Mouse (Mus musculus) cortical plate, adult 2 months (tissue): ENCODE results near the gene Elf2. TPM values are rescaled to one million over a fixed set of nuclear protein-coding genes. Genes with fewer than 3 reads are reported as not detected.
"Not testable (repeated sequence)": the region's sequence is repeated elsewhere in the genome, so short reads cannot be mapped to it uniquely, and the experiment has no call there.

Experiments
- H3K27ac ChIP-seq: fragments of 200-500 bp; 2 replicates; pipeline ENCODE4 v1.5.1; 2012; ENCODE audit warnings: low read length, control low read depth, inconsistent platforms; ENCODE audit not compliant: insufficient read depth
- H3K4me1 ChIP-seq: fragments of 200-500 bp; 2 replicates; pipeline ENCODE4 v1.6.1; 2011; ENCODE audit warnings: low read length; ENCODE audit not compliant: control insufficient read depth, insufficient read depth
- H3K4me3 ChIP-seq: fragments of 200-500 bp; 2 replicates; pipeline ENCODE4 v1.5.1; 2011; ENCODE audit warnings: mild to moderate bottlenecking, low read length, control low read depth; ENCODE audit not compliant: insufficient read depth
- CTCF ChIP-seq: fragments of 200-500 bp; IDR thresholded peaks from 2 replicates; pipeline ENCODE4 v1.5.1; 2011; ENCODE audit warnings: mild to moderate bottlenecking, control low read depth, low read length; ENCODE audit not compliant: insufficient read depth; ENCODE audit errors: extremely low read depth
- POLR2A ChIP-seq: fragments of 200-500 bp; IDR thresholded peaks from 2 replicates; pipeline ENCODE4 v1.6.1; 2011; ENCODE audit warnings: mild to moderate bottlenecking, low read length, control low read depth; ENCODE audit not compliant: insufficient read depth; ENCODE audit errors: extremely low read depth
- polyA plus RNA-seq: library from polyadenylated mRNA; depleted of rRNA; stranded (reverse); fragments of >200 nt; gene quantifications from 2 replicates; pipeline ENCODE4 v1.2.3, GENCODE M21; 2012

The Elf2 gene
- polyA plus RNA-seq, 1 experiment = 25.9 TPM

- Histone ChIP-seq H3K4me1 (no peaks in the 10 kb centered on the region), H3K27ac (no peak overlapping the region), H3K4me3 (no peak overlapping the region)
- no peak for TF ChIP-seq POLR2A
- TF ChIP-seq CTCF = no peak
Observed at GRCm38 (mm10) chr3:51322326-51322725, 18.1 kb downstream of the Elf2 start.

GRCm38 (mm10) chr3:51321141-51321540, 19.3 kb downstream of the Elf2 start:
- Histone ChIP-seq H3K27ac (no peak overlapping the region), H3K4me3 (no peak overlapping the region), H3K4me1 (no peaks in the 10 kb centered on the region)
- TF ChIP-seq CTCF (no peak), POLR2A (no peak)

- H3K4me3 ChIP-seq, H3K27ac ChIP-seq, H3K4me1 ChIP-seq: not testable (repeated sequence)
Observed at GRCm38 (mm10) chr3:51318053-51318452, 22.4 kb downstream of the Elf2 start.

DNA sequence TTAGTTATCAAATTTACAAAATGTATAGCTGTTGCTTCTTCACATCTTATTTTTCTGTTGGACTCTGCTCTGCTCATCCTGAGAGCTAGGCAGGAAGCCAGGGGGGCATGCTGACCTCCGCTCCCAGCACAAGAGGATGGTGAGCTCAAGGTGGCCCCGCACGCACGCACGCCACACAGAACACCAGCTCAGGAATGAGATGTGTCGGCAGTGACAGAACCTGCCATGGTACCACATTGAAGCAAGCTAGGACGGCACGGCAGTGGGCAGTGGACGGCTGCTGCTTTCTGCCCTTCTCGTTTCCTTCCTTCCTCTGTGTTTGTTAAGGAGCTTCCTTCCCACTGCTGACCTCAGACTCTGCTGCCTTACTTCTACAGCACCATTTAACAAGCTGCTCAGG, 23.6 kb downstream of the Elf2 start:
- Histone ChIP-seq H3K27ac (no peak overlapping the region), H3K4me1 (no peaks in the 10 kb centered on the region), H3K4me3 (no peak overlapping the region)
- TF ChIP-seq POLR2A (no peak), CTCF (no peak)

DNA sequence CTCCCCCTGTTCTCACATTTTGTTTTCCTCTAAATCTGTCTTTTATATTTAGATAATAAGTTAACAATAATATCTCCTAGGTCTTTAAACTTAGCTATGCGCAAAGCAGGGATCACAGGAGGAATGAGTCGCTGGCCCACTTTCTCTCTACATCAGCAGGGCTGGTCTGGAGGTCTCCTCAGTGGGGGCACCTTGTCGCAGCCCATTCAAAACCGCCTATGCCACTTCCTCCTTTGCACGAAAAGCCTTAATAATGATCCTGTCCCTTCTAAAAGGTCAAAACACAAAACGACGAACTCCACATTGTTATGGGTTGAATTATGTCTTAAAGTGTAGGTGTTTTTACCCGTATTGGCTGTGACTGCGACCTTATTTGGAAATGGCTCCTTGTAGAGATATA, 28.8 kb downstream of the Elf2 start:
- H3K27ac ChIP-seq = no peak overlapping the region
- H3K4me3 ChIP-seq = no peak overlapping the region
- TF ChIP-seq POLR2A (no peak), CTCF (no peak)
- H3K4me1 ChIP-seq = no peaks in the 10 kb centered on the region

GRCm38 (mm10) chr3:51310098-51310497, 30.4 kb downstream of the Elf2 start:
- TF ChIP-seq CTCF = no peak
- TF ChIP-seq POLR2A = no peak
- Histone ChIP-seq H3K4me3 (no peak overlapping the region), H3K4me1 (no peaks in the 10 kb centered on the region), H3K27ac (no peak overlapping the region)

DNA sequence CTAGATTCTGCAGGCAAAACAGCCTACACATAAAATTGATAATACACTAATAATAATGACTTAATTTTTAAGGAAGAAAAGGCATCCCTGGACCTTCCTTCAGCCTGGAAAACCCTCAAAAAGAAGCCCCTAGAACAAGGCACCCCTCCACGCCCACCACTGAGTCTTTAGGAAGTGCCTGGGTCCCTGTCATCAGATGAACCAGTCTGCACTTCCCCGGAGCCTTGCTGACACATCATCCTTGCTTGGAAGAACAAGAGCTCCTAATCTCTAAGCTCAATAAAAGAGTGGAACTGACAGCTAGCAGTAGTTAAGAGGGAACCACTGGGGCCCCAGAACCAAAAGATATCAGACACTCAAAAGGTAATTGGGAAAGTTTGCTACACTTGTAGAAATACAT, 33.8 kb downstream of the Elf2 start:
- Histone ChIP-seq H3K4me3 (no peak overlapping the region), H3K4me1 (no peaks in the 10 kb centered on the region)
- TF ChIP-seq POLR2A = no peak
- TF ChIP-seq CTCF = no peak

GRCm38 (mm10) chr3:51305961-51306360, 34.5 kb downstream of the Elf2 start:
- Histone ChIP-seq H3K4me3 (no peak overlapping the region), H3K27ac (no peak overlapping the region), H3K4me1 (no peaks in the 10 kb centered on the region)
- no peak for TF ChIP-seq POLR2A
- TF ChIP-seq CTCF = no peak

More for the DNA sequence above, 33.8 kb downstream of the Elf2 start:
- H3K27ac ChIP-seq = no peak overlapping the region

GRCm38 (mm10) chr3:51302971-51303476, 37.4 kb downstream of the Elf2 start:
- Histone ChIP-seq H3K27ac (no peak overlapping the region), H3K4me1 (no peaks in the 10 kb centered on the region), H3K4me3 (no peak overlapping the region)
- TF ChIP-seq POLR2A (no peak), CTCF (no peak)

DNA sequence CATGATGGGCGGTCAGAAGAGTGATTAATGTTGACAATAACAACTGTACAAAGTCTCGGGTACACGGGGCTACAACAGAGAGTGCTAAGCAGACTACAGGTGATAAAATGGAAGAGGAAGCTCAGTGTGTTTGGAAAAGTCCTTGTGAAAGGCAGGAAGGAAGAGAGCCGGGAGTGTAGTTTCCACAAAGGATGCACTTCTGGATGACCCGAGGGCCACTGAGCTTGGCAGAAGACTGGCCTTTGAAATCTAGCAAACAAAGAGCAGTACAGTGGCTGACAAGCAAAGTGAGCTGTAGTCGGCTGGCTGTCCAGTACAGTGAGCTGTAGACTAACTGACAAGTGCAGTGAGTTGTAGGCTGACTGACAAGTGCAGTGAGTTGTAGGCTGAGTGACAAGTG, 38.9 kb downstream of the Elf2 start:
- H3K4me3 ChIP-seq = no peak overlapping the region
- TF ChIP-seq CTCF = no peak
- TF ChIP-seq POLR2A = no peak
- H3K27ac ChIP-seq = no peak overlapping the region
- H3K4me1 ChIP-seq = no peaks in the 10 kb centered on the region

GRCm38 (mm10) chr3:51296790-51297189, 43.7 kb downstream of the Elf2 start:
- TF ChIP-seq CTCF = no peak
- no peak for TF ChIP-seq POLR2A
- H3K27ac ChIP-seq = no peak overlapping the region
- no peak overlapping the region for H3K4me3 ChIP-seq
- H3K4me1 ChIP-seq = peaks cover 2% of the 10 kb centered on the region; the same call in 1 of the 2 replicates
